26 mouse cellular contexts compared by ENCODE assay signal in the genomic region with DNA sequence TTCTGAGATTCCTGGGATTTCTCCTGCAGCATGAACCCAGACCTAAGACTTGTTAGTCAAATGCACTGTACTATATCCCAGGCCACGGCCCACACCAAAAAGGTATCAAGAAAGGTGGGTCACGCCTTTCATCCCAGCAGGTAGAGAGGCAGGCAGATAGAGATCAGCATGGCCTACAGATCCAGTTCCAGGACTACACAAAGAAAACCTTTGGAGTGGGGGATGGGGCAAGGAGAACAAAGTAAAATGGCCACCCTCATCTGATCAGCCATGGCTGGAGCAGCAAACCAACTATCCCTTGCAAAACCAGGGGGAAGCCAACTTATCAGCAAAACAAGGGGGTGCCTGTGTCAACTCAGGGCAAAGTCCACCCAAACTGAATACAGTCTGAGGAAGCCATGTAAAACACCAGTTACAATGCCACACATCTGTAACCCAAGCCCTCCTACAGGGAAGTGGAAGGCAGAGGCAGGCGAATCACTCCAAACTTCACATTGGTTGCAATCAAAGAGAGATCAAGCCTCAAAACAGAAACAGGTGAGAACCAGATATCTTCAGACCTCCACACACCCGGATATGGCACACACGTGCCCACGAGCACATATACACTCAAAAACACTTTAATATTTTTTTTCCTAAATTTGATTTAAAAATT. TPM values are rescaled to one million over a fixed set of nuclear protein-coding genes. Genes with fewer than 3 reads are reported as not detected.
DNase-seq lines count a peak whose midpoint lies in the region; ATAC-seq and TF ChIP-seq lines count a peak whose summit lies in the region.
"Had no signal": no experiment of that assay in that cellular context is flagged by ENCODE, and none has a peak within 500 bp of the region (broad histone marks: within the 10 kb centered on the region; RNA-seq: fewer than 3 reads in every experiment).

No protein-coding gene starts in this region.

- no peak overlapping the region for H3K4me3 ChIP-seq in intestine, postnatal 0 days (ENCODE audit: low read depth, low read length)
- H3K4me3 ChIP-seq: embryonic facial prominence, embryonic 15.5 days; erythroblast, embryonic 14.5 days; forebrain, embryonic 10.5 days; gastrocnemius, adult 2 months; heart, embryonic 10.5 days; hindbrain, embryonic 13.5 days had no signal

- no peaks in the 10 kb centered on the region for H3K4me1 ChIP-seq in intestine, postnatal 0 days (replicated peaks; ENCODE audit: control insufficient read depth, insufficient read depth, low read length)
- H3K4me1 ChIP-seq: embryonic facial prominence, embryonic 15.5 days; hindbrain, embryonic 13.5 days had no signal

- H3K4me2 ChIP-seq in intestine, postnatal 0 days (replicated peaks; ENCODE audit: low read depth), result no peak overlapping the region
- H3K4me2 ChIP-seq: embryonic facial prominence, embryonic 15.5 days; hindbrain, embryonic 13.5 days had no signal

- no peak overlapping the region for H3K27ac ChIP-seq in intestine, postnatal 0 days (ENCODE audit: low read depth, low read length)
- H3K27ac ChIP-seq: embryonic facial prominence, embryonic 15.5 days; forebrain, embryonic 10.5 days; gastrocnemius, adult 2 months; heart, embryonic 10.5 days; hindbrain, embryonic 13.5 days; hindbrain, postnatal 0 days had no signal

- H3K9me3 ChIP-seq in intestine, postnatal 0 days (ENCODE audit: control insufficient read depth), result no peaks in the 10 kb centered on the region
- H3K9me3 ChIP-seq: embryonic facial prominence, embryonic 15.5 days; forebrain, embryonic 10.5 days; G1E; heart, embryonic 10.5 days; hindbrain, embryonic 13.5 days had no signal

- no peaks in the 10 kb centered on the region for H3K27me3 ChIP-seq in intestine, postnatal 0 days (replicated peaks; ENCODE audit: control insufficient read depth, insufficient read depth, low read length)
- H3K27me3 ChIP-seq: embryonic facial prominence, embryonic 15.5 days; hindbrain, embryonic 13.5 days had no signal

- no peak for TF ChIP-seq CTCF in intestine, postnatal 0 days (IDR thresholded peaks at IDR 0.05; ENCODE audit: low read depth)

- 91% methylated on average over 6 of the region's 6 CpGs for WGBS in intestine, postnatal 0 days

- peak; percentile 68 for DNase-seq in heart, adult 11 months
- no peak for DNase-seq in heart, adult 9 months (ENCODE audit: low spot score in 2 of 2)
- DNase-seq in R1 (ENCODE audit: low read depth, low spot score), result peak; percentile 94
- DNase-seq in yolk sac, embryonic 10.5 days (ENCODE audit: low spot score), result peak; percentile 77
- DNase-seq in left cerebral cortex, postnatal 4 days, result no peak
- no peak for DNase-seq in layer of hippocampus, adult 9-11 months
- no peak for DNase-seq in kidney, postnatal 36 days
- DNase-seq: adrenal gland, postnatal 14 days; B cell, adult 2 months; cerebellum, adult 11-12 months; cerebellum, adult 9-10 months; cerebellum, postnatal 36 days; gastrocnemius, adult 2 months; gastrocnemius, postnatal 25 days; heart, postnatal 10 days had no signal

- intact Hi-C loops in left cerebral cortex, postnatal 4 days (cut with DNase I), result no loop called here

- no peak overlapping the region for H3K9ac ChIP-seq in intestine, postnatal 0 days (ENCODE audit: low read depth, low read length)
- H3K9ac ChIP-seq: embryonic facial prominence, embryonic 15.5 days; hindbrain, embryonic 13.5 days had no signal

- H3K36me3 ChIP-seq in intestine, postnatal 0 days (ENCODE audit: control insufficient read depth, insufficient read depth), result no peaks in the 10 kb centered on the region
- H3K36me3 ChIP-seq: heart, embryonic 10.5 days had no signal

- ATAC-seq in intestine, postnatal 0 days, result 0 out of 2 replicates have a peak, but pooled peaks have one; percentile 14
- ATAC-seq: activated CD4-positive, CD25-positive, alpha-beta regulatory T cell, adult 4 months; CD4-positive, CD25-positive, alpha-beta regulatory T cell, adult 4 months; forebrain, embryonic 14.5 days; hindbrain, postnatal 0 days had no signal

RNA-seq across cellular contexts. Expression of gene Trip12, which starts 8.6 kb away (rescaled TPM):
- polyA plus RNA-seq in intestine, postnatal 0 days (2015; fragmentation: Nextera tagmentation; extraction: Ambion mirVana), result 40.7 and 46.4 TPM in 2 replicates
- total RNA-seq in left cerebral cortex, postnatal 4 days (2021), result 100 to 1,000 TPM; 218 to 235 TPM

RNA-seq across cellular contexts. Expression of gene Fbxo36, which starts 9.3 kb away (rescaled TPM):
- polyA plus RNA-seq in intestine, postnatal 0 days (2015; fragmentation: Nextera tagmentation; extraction: Ambion mirVana), result 14.4 and 18.5 TPM in 2 replicates
- 1 to 10 TPM in 1 of 2 experiments, under 1 TPM in 1; 0.99 to 1.2 TPM for total RNA-seq in left cerebral cortex, postnatal 4 days (2021)

Comparison
In these comparisons a context has a peak if more than half of its experiments do, and no peak if none do; other contexts are left out.
1. DNase-seq: peak in heart, adult 11 months (single experiment), R1 (single experiment) and yolk sac, embryonic 10.5 days (single experiment); none in heart, adult 9 months (0 of 2), left cerebral cortex, postnatal 4 days (single experiment), layer of hippocampus, adult 9-11 months (single experiment) and kidney, postnatal 36 days (0 of 2).